Comparison of ENCODE assay signal across 8 mouse cellular contexts in genomic region chr11:43473635-43474224, GRCm38 (mm10). TPM values are rescaled to one million over a fixed set of nuclear protein-coding genes. Genes with fewer than 3 reads are reported as not detected.
DNase-seq lines count a peak whose midpoint lies in the region; ATAC-seq and TF ChIP-seq lines count a peak whose summit lies in the region.

No protein-coding gene starts in this region.

- H3K27me3 ChIP-seq in lung, postnatal 0 days (replicated peaks; ENCODE audit: insufficient read depth, low read length), result no peaks in the 10 kb centered on the region
- H3K27me3 ChIP-seq in limb, embryonic 12.5 days, result peaks cover 12% of the 10 kb centered on the region
- no peaks in the 10 kb centered on the region for H3K27me3 ChIP-seq in stomach, embryonic 14.5 days (ENCODE audit: control insufficient read depth, insufficient read depth, low read length)

- TF ChIP-seq EP300 in lung, postnatal 0 days (IDR thresholded peaks at IDR 0.05), result no peak

- 44% methylated on average over 15 of the region's 15 CpGs for WGBS in lung, postnatal 0 days
- 56% methylated on average over 15 of the region's 15 CpGs for WGBS in limb, embryonic 12.5 days
- WGBS in stomach, embryonic 14.5 days, result 44% methylated on average over 15 of the region's 15 CpGs

- H3K9ac ChIP-seq in lung, postnatal 0 days (replicated peaks; ENCODE audit: low read depth), result no peak overlapping the region
- peak overlapping the region; percentile 46; the same call in 1 of the 2 replicates for H3K9ac ChIP-seq in limb, embryonic 12.5 days (replicated peaks)
- H3K9ac ChIP-seq in stomach, embryonic 14.5 days (replicated peaks; ENCODE audit: low read depth, low read length), result 0 out of 2 replicates have a peak overlapping the region, but pooled peaks have one; percentile 1

- peaks cover 6% of the 10 kb centered on the region; the same call in 1 of the 2 replicates for H3K4me1 ChIP-seq in lung, postnatal 0 days (ENCODE audit: insufficient read depth, low read depth, low read length)
- H3K4me1 ChIP-seq in limb, embryonic 12.5 days (replicated peaks), result peaks cover 9% of the 10 kb centered on the region
- peaks cover 7% of the 10 kb centered on the region; the same call in 1 of the 2 replicates for H3K4me1 ChIP-seq in stomach, embryonic 14.5 days (ENCODE audit: control insufficient read depth, insufficient read depth, low read length)

- peak overlapping the region; percentile 10; the same call in 1 of the 2 replicates for H3K4me3 ChIP-seq in lung, postnatal 0 days (ENCODE audit: low read depth, low read length)
- peak overlapping the region; percentile 33 for H3K4me3 ChIP-seq in limb, embryonic 12.5 days (replicated peaks)
- H3K4me3 ChIP-seq in stomach, embryonic 14.5 days (ENCODE audit: low read depth, low read length), result peak overlapping the region; percentile 24

- H3K36me3 ChIP-seq in lung, postnatal 0 days (ENCODE audit: insufficient read depth, low read length), result no peaks in the 10 kb centered on the region
- H3K36me3 ChIP-seq in limb, embryonic 12.5 days, result no peaks in the 10 kb centered on the region
- no peaks in the 10 kb centered on the region for H3K36me3 ChIP-seq in stomach, embryonic 14.5 days (ENCODE audit: control insufficient read depth, insufficient read depth, low read length)

- TF ChIP-seq CTCF in lung, postnatal 0 days (IDR thresholded peaks at IDR 0.05), result no peak

- peak; percentile 80 for ATAC-seq in frontal cortex, adult (ENCODE audit: low TSS enrichment)
- no peak for ATAC-seq in lung, postnatal 0 days
- no peak for ATAC-seq in limb, embryonic 12.5 days (ENCODE audit: insufficient number of reproducible peaks, insufficient read depth, low FRiP score, low TSS enrichment, low read depth)
- no peak for ATAC-seq in stomach, embryonic 14.5 days (ENCODE audit: insufficient number of reproducible peaks, insufficient read depth, low FRiP score, low read depth)

- DNase-seq in frontal cortex, postnatal 14 days (ENCODE audit: low spot score in 2 of 2), result no peak
- no peak for DNase-seq in lung, postnatal 0 days (ENCODE audit: low spot score)
- DNase-seq in lung, postnatal 36 days, result no peak
- no peak for DNase-seq in urinary bladder, postnatal 14 days (ENCODE audit: low spot score)
- DNase-seq in urinary bladder, postnatal 36 days (ENCODE audit: low spot score in 2 of 2), result no peak

- no peaks in the 10 kb centered on the region for H3K9me3 ChIP-seq in lung, postnatal 0 days (ENCODE audit: low read length)
- no peaks in the 10 kb centered on the region for H3K9me3 ChIP-seq in limb, embryonic 12.5 days
- no peaks in the 10 kb centered on the region for H3K9me3 ChIP-seq in stomach, embryonic 14.5 days (ENCODE audit: control insufficient read depth, low read depth, low read length)

- H3K27ac ChIP-seq in lung, postnatal 0 days (ENCODE audit: low read length), result no peak overlapping the region
- H3K27ac ChIP-seq in limb, embryonic 12.5 days, result no peak overlapping the region
- H3K27ac ChIP-seq in stomach, embryonic 14.5 days (ENCODE audit: low read length), result no peak overlapping the region

- H3K4me2 ChIP-seq in lung, postnatal 0 days (replicated peaks; ENCODE audit: low read depth, low read length), result peak overlapping the region; percentile 49
- H3K4me2 ChIP-seq in limb, embryonic 12.5 days, result peak overlapping the region; percentile 66
- H3K4me2 ChIP-seq in stomach, embryonic 14.5 days (replicated peaks; ENCODE audit: low read depth, low read length), result peak overlapping the region; percentile 76

RNA-seq across cellular contexts. Expression of gene C1qtnf2, which starts 0.3 kb away (rescaled TPM):
- polyA plus RNA-seq in lung, postnatal 0 days (2015; fragmentation: Nextera tagmentation; extraction: Ambion mirVana), result 9.2 and 10.2 TPM in 2 replicates
- polyA plus RNA-seq in limb, embryonic 12.5 days (2016; fragmentation: Nextera tagmentation; extraction: Ambion mirVana), result 3.2 and 5.0 TPM in 2 replicates
- polyA plus RNA-seq in stomach, embryonic 14.5 days (2014; fragmentation: Nextera tagmentation; extraction: Ambion mirVana), result 7.9 and 9.3 TPM in 2 replicates

RNA-seq across cellular contexts. Expression of gene Slu7, which starts 40.2 kb away (rescaled TPM):
- polyA plus RNA-seq in lung, postnatal 0 days (2015; fragmentation: Nextera tagmentation; extraction: Ambion mirVana), result 52.8 and 56.0 TPM in 2 replicates
- polyA plus RNA-seq in limb, embryonic 12.5 days (2016; fragmentation: Nextera tagmentation; extraction: Ambion mirVana), result 58.5 and 68.0 TPM in 2 replicates
- 55.4 and 58.6 TPM in 2 replicates for polyA plus RNA-seq in stomach, embryonic 14.5 days (2014; fragmentation: Nextera tagmentation; extraction: Ambion mirVana)

RNA-seq across cellular contexts. Expression of gene Pttg1, which starts 47.7 kb away (rescaled TPM):
- 124 and 130 TPM in 2 replicates for polyA plus RNA-seq in lung, postnatal 0 days (2015; fragmentation: Nextera tagmentation; extraction: Ambion mirVana)
- polyA plus RNA-seq in limb, embryonic 12.5 days (2016; fragmentation: Nextera tagmentation; extraction: Ambion mirVana), result 104 and 106 TPM in 2 replicates
- polyA plus RNA-seq in stomach, embryonic 14.5 days (2014; fragmentation: Nextera tagmentation; extraction: Ambion mirVana), result 68.1 and 74.9 TPM in 2 replicates

RNA-seq across cellular contexts. Expression of gene Ccnjl, which starts 54.9 kb away (rescaled TPM):
- polyA plus RNA-seq in lung, postnatal 0 days (2015; fragmentation: Nextera tagmentation; extraction: Ambion mirVana), result 6.5 and 9.4 TPM in 2 replicates
- polyA plus RNA-seq in limb, embryonic 12.5 days (2016; fragmentation: Nextera tagmentation; extraction: Ambion mirVana), result 22.6 and 23.3 TPM in 2 replicates
- polyA plus RNA-seq in stomach, embryonic 14.5 days (2014; fragmentation: Nextera tagmentation; extraction: Ambion mirVana), result 18.1 and 20.0 TPM in 2 replicates
